Mouse (Mus musculus): ENCODE data around the gene Ces1h. TPM values are rescaled to one million over a fixed set of nuclear protein-coding genes. Genes with fewer than 3 reads are reported as not detected.
"Not testable (repeated sequence)": the region's sequence is repeated elsewhere in the genome, so short reads cannot be mapped to it uniquely, and the experiment has no call there.

Ces1h gene
- polyA plus RNA-seq (2012; fragmentation: generic; extraction: Trizol): not detected
- long read RNA-seq, experiment 1: 0 reads
- long read RNA-seq, experiment 2: 0 reads

DNA sequence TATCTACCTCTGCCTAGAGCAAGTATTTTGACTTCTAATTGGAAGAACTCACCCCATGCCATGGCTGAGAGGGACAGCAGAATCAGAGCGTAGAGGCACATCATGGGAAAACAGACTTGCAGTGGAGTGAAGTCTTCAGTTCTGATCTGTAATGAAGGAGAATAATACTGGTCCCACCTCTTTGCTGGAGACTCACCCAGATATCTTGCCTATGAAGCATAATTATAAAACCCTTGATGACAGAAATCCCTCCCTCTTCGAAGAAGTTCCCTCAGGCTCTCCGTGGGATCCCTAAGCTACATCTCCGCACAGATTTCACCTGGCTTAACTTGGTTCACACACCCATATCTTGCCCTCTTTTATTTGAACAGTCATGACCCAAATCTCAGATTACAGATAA is at the start of gene Ces1h:
Gene Ces1h, minus strand, starts transcription at position 101 of the 400 bp plus-strand sequence.
- no peaks in the 10 kb centered on the region for H3K79me2 ChIP-seq (ENCODE audit: control insufficient read depth, insufficient read depth)
- TF ChIP-seq MAX (IDR thresholded peaks at IDR 0.05) (no peak), MYOG (IDR thresholded peaks at IDR 0.05; ENCODE audit: control insufficient read depth, extremely low read depth, insufficient read length) (no peak)
- H3K27me3 ChIP-seq (ENCODE audit: control insufficient read depth, insufficient read depth, insufficient read length): no peaks in the 10 kb centered on the region
- H3K36me3 ChIP-seq (ENCODE audit: control insufficient read depth, insufficient read depth): no peaks in the 10 kb centered on the region
- H3ac ChIP-seq (ENCODE audit: control insufficient read depth, insufficient read length, low read depth): no peak within 1 kb of the TSS
- H3K79me3 ChIP-seq (ENCODE audit: low read depth): no peaks in the 10 kb centered on the region
- no peak within 1 kb of the TSS for H3K4me3 ChIP-seq (ENCODE audit: insufficient read depth, poor library complexity, severe bottlenecking)

DNA sequence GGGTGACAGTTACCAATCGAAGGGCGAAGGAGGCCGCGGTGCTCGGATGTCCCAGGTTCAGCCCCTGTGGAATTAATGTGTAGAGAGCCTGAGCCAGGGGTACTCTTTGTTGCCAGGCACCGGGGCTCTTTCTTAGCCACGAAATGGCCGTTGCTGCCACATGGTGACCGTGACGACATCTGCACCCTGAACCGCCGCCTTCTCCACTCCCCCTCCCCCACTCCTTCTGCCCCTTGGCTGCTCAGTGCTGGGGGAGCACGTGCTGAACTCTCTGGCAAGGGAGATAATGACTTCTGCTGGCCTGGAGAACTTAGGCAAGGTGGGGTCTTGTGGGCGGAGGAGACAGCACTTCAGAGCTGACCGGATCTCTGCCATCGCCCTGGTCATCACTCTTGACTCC is 47.7 kb upstream of the Ces1h start:
- Histone ChIP-seq H3K27me3 (ENCODE audit: control insufficient read depth, insufficient read depth, insufficient read length) (no peaks in the 10 kb centered on the region), H3K79me3 (ENCODE audit: low read depth) (no peaks in the 10 kb centered on the region), H3K79me2 (ENCODE audit: control insufficient read depth, insufficient read depth) (no peaks in the 10 kb centered on the region), H3K4me3 (ENCODE audit: insufficient read depth, poor library complexity, severe bottlenecking) (no peak overlapping the region), H3K36me3 (ENCODE audit: control insufficient read depth, insufficient read depth) (no peaks in the 10 kb centered on the region), H3ac (ENCODE audit: control insufficient read depth, insufficient read length, low read depth) (no peak overlapping the region)
- TF ChIP-seq MAX (IDR thresholded peaks at IDR 0.05): no peak
- TF ChIP-seq USF1 (IDR thresholded peaks at IDR 0.05; ENCODE audit: low read depth): no peak
- no peak for TF ChIP-seq FOSL1 (IDR thresholded peaks at IDR 0.05; ENCODE audit: insufficient read depth, low read length, poor library complexity, severe bottlenecking)
- TF ChIP-seq MYOD1 (IDR thresholded peaks at IDR 0.05; ENCODE audit: control insufficient read depth, insufficient read length, low read depth): no peak

DNA sequence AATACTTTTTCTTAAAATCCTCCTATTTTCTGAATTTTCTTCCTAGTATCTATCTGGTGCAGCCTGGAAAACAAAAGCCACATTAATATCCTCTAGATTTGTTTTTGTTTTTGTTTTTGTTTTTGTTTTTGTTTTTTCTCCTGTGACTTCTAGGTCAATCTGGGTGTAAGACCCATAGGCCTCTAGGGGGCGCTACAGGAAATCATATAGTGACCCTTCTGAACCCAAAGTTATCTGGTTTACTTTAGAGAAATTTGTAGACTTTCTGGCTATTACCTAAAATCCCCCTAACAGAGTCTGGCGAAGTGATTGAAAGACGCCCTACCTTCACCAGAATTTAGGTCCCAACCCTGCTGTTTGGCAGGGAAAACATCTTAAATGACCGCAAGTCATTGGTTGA is 35.9 kb upstream of the Ces1h start:
- Histone ChIP-seq H3ac (ENCODE audit: control insufficient read depth, insufficient read length, low read depth) (no peak overlapping the region), H3K79me2 (ENCODE audit: control insufficient read depth, insufficient read depth) (no peaks in the 10 kb centered on the region), H3K4me3 (ENCODE audit: insufficient read depth, poor library complexity, severe bottlenecking) (no peak overlapping the region), H3K36me3 (ENCODE audit: control insufficient read depth, insufficient read depth) (no peaks in the 10 kb centered on the region), H3K79me3 (ENCODE audit: low read depth) (no peaks in the 10 kb centered on the region), H3K27me3 (ENCODE audit: control insufficient read depth, insufficient read depth, insufficient read length) (no peaks in the 10 kb centered on the region)
- TF ChIP-seq MYOD1 (IDR thresholded peaks at IDR 0.05; ENCODE audit: control insufficient read depth, insufficient read length, low read depth): no peak
- TF ChIP-seq MYOG (IDR thresholded peaks at IDR 0.05; ENCODE audit: control insufficient read depth, extremely low read depth, insufficient read length): no peak
- no peak for TF ChIP-seq CTCF (IDR thresholded peaks at IDR 0.05; ENCODE audit: control insufficient read depth, insufficient read depth, insufficient read length)
- TF ChIP-seq USF1 (IDR thresholded peaks at IDR 0.05; ENCODE audit: low read depth): no peak
- no peak for TF ChIP-seq FOSL1 (IDR thresholded peaks at IDR 0.05; ENCODE audit: insufficient read depth, low read length, poor library complexity, severe bottlenecking)
- TF ChIP-seq CEBPB (IDR thresholded peaks at IDR 0.05; ENCODE audit: low read depth): no peak
- no peak for TF ChIP-seq MAX (IDR thresholded peaks at IDR 0.05)

DNA sequence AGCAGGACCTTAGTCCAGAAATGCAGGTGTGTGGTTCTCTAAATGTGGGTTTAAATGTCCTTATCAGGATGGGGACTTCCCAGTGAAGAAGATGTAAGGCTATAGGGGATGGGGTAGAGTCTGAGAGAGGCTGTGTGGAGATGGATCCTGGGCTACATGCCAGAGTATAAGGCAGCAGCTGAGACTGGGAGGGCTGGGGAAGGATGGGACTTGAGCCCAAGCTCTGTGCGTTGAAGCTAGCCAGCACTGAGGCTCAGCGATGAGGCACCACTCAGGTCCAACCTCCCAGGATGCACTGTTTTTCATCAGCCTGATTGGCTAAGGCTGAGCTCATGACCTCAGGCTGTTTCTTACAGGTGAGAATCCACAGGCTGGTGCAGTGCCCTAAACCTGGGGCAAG is 29.3 kb upstream of the Ces1h start:
- Histone ChIP-seq H3K4me3 (ENCODE audit: insufficient read depth, poor library complexity, severe bottlenecking) (no peak overlapping the region), H3K79me3 (ENCODE audit: low read depth) (no peaks in the 10 kb centered on the region), H3K79me2 (ENCODE audit: control insufficient read depth, insufficient read depth) (no peaks in the 10 kb centered on the region), H3ac (ENCODE audit: control insufficient read depth, insufficient read length, low read depth) (no peak overlapping the region), H3K27me3 (ENCODE audit: control insufficient read depth, insufficient read depth, insufficient read length) (no peaks in the 10 kb centered on the region), H3K36me3 (ENCODE audit: control insufficient read depth, insufficient read depth) (no peaks in the 10 kb centered on the region)
- TF ChIP-seq CTCF (IDR thresholded peaks at IDR 0.05; ENCODE audit: control insufficient read depth, insufficient read depth, insufficient read length) (no peak), MYOG (IDR thresholded peaks at IDR 0.05; ENCODE audit: control insufficient read depth, extremely low read depth, insufficient read length) (no peak), FOSL1 (IDR thresholded peaks at IDR 0.05; ENCODE audit: insufficient read depth, low read length, poor library complexity, severe bottlenecking) (no peak), CEBPB (IDR thresholded peaks at IDR 0.05; ENCODE audit: low read depth) (no peak), MAX (IDR thresholded peaks at IDR 0.05) (no peak), MYOD1 (IDR thresholded peaks at IDR 0.05; ENCODE audit: control insufficient read depth, insufficient read length, low read depth) (no peak), USF1 (IDR thresholded peaks at IDR 0.05; ENCODE audit: low read depth) (no peak)

DNA sequence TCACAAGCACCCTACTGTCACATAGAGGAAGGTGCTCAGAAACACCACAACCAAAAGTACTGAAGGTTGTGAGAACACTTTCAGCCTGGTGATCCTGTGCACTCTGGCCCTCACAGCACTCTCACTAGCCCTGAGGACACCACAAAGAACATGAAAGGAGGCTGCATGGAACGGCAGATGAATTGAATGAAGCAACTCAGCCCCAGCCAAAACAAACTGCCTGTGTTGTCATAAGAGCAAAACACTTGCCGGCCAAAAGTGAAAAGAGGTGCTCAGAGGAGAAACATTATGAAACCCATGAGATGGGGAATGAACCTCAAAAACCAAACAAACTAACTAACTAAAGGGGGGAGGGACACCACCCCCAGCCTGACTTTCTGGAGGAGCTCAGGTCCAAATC is 20.2 kb upstream of the Ces1h start:
- TF ChIP-seq CEBPB (IDR thresholded peaks at IDR 0.05; ENCODE audit: low read depth): no peak

DNA sequence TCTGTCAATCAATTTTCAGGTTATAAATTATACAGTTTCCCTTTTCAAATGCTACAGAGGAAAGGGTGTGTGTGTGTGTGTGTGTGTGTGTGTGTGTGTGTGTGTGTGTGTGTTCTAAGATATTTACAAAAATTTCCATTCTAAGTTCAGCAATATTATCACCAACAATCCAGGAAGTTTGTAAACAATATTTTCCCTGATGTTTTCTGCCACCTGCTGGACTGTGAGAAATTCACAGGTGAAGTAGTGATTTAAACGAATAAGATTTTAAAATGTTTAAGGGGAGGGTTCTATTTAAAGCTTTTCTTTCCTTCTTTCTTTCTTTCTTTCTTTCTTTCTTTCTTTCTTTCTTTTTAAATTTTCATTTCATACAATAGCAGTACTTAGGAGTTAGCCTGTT is 18.5 kb upstream of the Ces1h start:
- no peaks in the 10 kb centered on the region for H3K79me2 ChIP-seq (ENCODE audit: control insufficient read depth, insufficient read depth)
- no peaks in the 10 kb centered on the region for H3K36me3 ChIP-seq (ENCODE audit: control insufficient read depth, insufficient read depth)
- no peak overlapping the region for H3K4me3 ChIP-seq (ENCODE audit: insufficient read depth, poor library complexity, severe bottlenecking)
- H3K79me3 ChIP-seq (ENCODE audit: low read depth): no peaks in the 10 kb centered on the region
- H3ac ChIP-seq (ENCODE audit: control insufficient read depth, insufficient read length, low read depth): no peak overlapping the region
- TF ChIP-seq MYOG (IDR thresholded peaks at IDR 0.05; ENCODE audit: control insufficient read depth, extremely low read depth, insufficient read length) (no peak), MYOD1 (IDR thresholded peaks at IDR 0.05; ENCODE audit: control insufficient read depth, insufficient read length, low read depth) (no peak), USF1 (IDR thresholded peaks at IDR 0.05; ENCODE audit: low read depth) (no peak), CEBPB (IDR thresholded peaks at IDR 0.05; ENCODE audit: low read depth) (no peak), MAX (IDR thresholded peaks at IDR 0.05) (no peak), FOSL1 (IDR thresholded peaks at IDR 0.05; ENCODE audit: insufficient read depth, low read length, poor library complexity, severe bottlenecking) (no peak), CTCF (IDR thresholded peaks at IDR 0.05; ENCODE audit: control insufficient read depth, insufficient read depth, insufficient read length) (no peak)
- H3K27me3 ChIP-seq (ENCODE audit: control insufficient read depth, insufficient read depth, insufficient read length): no peaks in the 10 kb centered on the region

More for the DNA sequence above, 20.2 kb upstream of the Ces1h start:
- Histone ChIP-seq H3ac (ENCODE audit: control insufficient read depth, insufficient read length, low read depth) (no peak overlapping the region), H3K27me3 (ENCODE audit: control insufficient read depth, insufficient read depth, insufficient read length) (no peaks in the 10 kb centered on the region), H3K79me2 (ENCODE audit: control insufficient read depth, insufficient read depth) (no peaks in the 10 kb centered on the region), H3K4me3 (ENCODE audit: insufficient read depth, poor library complexity, severe bottlenecking) (no peak overlapping the region), H3K36me3 (ENCODE audit: control insufficient read depth, insufficient read depth) (no peaks in the 10 kb centered on the region), H3K79me3 (ENCODE audit: low read depth) (no peaks in the 10 kb centered on the region)

DNA sequence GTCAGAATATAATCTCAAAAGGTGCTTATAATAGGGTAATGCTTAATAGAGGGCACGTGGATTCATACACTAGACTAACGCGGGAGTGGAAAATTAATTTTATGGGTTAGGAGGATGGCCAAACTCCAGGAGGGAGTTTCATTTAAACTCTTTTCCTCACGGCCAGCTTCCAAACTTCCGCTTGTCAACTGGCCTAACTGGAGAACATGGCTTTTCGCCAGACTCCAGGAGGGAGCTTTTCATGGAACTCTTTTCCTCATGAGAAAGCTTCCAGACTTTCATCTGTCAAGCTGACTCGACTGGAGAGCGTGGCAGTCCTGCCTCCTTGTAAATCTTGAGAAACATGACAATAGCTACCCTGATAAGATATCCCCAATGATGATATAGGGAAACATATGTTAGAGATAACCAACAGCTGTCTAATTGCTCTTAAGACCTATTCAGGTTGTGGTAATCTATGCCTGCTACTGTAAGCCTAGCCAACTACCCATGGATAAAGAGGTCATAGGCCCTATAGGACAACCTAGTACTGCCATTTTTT is 14.6 kb upstream of the Ces1h start:
- not testable (repeated sequence) for H3K79me3 ChIP-seq (ENCODE audit: low read depth); H3K79me2 ChIP-seq (ENCODE audit: control insufficient read depth, insufficient read depth); H3K36me3 ChIP-seq (ENCODE audit: control insufficient read depth, insufficient read depth); H3K4me3 ChIP-seq (ENCODE audit: insufficient read depth, poor library complexity, severe bottlenecking); H3K27me3 ChIP-seq (ENCODE audit: control insufficient read depth, insufficient read depth, insufficient read length); H3ac ChIP-seq (ENCODE audit: control insufficient read depth, insufficient read length, low read depth)
